Mouse (Mus musculus): ENCODE results near the gene Entpd7. TPM values are rescaled to one million over a fixed set of nuclear protein-coding genes. Genes with fewer than 3 reads are reported as not detected.

Entpd7 gene
- polyA plus RNA-seq, 2 experiments, result 9.3 to 13.2 TPM

- ATAC-seq (ENCODE audit: low FRiP score, low read depth), result no peak
- Histone ChIP-seq H3K9ac (ENCODE audit: low read depth, low read length, severe bottlenecking) (no peak within 1 kb of the TSS), H3K4me3 (replicated peaks; ENCODE audit: low read length) (no peak within 1 kb of the TSS), H3K27me3 (ENCODE audit: control insufficient read depth, insufficient read depth, low read length) (no peaks in the 10 kb centered on the region), H3K4me2 (replicated peaks; ENCODE audit: low read depth, low read length, severe bottlenecking) (no peak within 1 kb of the TSS), H3K36me3 (ENCODE audit: control insufficient read depth, insufficient read depth, low read length) (no peaks in the 10 kb centered on the region), H3K9me3 (ENCODE audit: control insufficient read depth, low read length) (no peaks in the 10 kb centered on the region), H3K27ac (replicated peaks; ENCODE audit: low read depth, low read length) (no peak within 1 kb of the TSS), H3K4me1 (ENCODE audit: control insufficient read depth, insufficient read depth, low read length) (no peaks in the 10 kb centered on the region)
- WGBS, result 72% methylated on average over 3 of the region's 3 CpGs
- no peak for DNase-seq (ENCODE audit: low spot score)
- no peak for TF ChIP-seq POLR2A (IDR thresholded peaks at IDR 0.05; ENCODE audit: borderline replicate concordance, extremely low read depth, insufficient read depth, insufficient read length)
These were observed 92.5 kb downstream of the Entpd7 start, which contains the start of gene Abcc2 for GRCm38 (mm10) chr19:43781980-43782379. Gene Abcc2, plus strand, starts transcription at chr19:43782192.

Other genes starting within 250 kb of the Entpd7 start
- gene Cnnm1, start 249.2 kb upstream of the Entpd7 start, polyA plus RNA-seq (2012; rRNA removed), result 3.3 and 4.3 TPM in 2 replicates
- gene Cnnm1, start 249.2 kb upstream of the Entpd7 start, polyA plus RNA-seq (2014; fragmentation: Nextera tagmentation; extraction: Ambion mirVana), result 1.3 and 1.7 TPM in 2 replicates
- 21.9 and 24.5 TPM in 2 replicates for gene Got1, start 165.1 kb upstream of the Entpd7 start, polyA plus RNA-seq (2012; rRNA removed)
- gene Got1, start 165.1 kb upstream of the Entpd7 start, polyA plus RNA-seq (2014; fragmentation: Nextera tagmentation; extraction: Ambion mirVana), result 20.3 and 21.1 TPM in 2 replicates
- 0.05 TPM in 1 of 2 replicates, not detected in the other for gene Nkx2-3, start 77.3 kb upstream of the Entpd7 start, polyA plus RNA-seq (2012; rRNA removed)
- gene Nkx2-3, start 77.3 kb upstream of the Entpd7 start, polyA plus RNA-seq (2014; fragmentation: Nextera tagmentation; extraction: Ambion mirVana), result not detected in 2 replicates
- 70.0 and 77.8 TPM in 2 replicates for gene Slc25a28, start 14.8 kb upstream of the Entpd7 start, polyA plus RNA-seq (2012; rRNA removed)
- 14.2 and 18.0 TPM in 2 replicates for gene Slc25a28, start 14.8 kb upstream of the Entpd7 start, polyA plus RNA-seq (2014; fragmentation: Nextera tagmentation; extraction: Ambion mirVana)
- gene Cutc, start 63.3 kb downstream of the Entpd7 start, polyA plus RNA-seq (2012; rRNA removed), result 7.0 and 8.2 TPM in 2 replicates
- 13.0 and 13.3 TPM in 2 replicates for gene Cutc, start 63.3 kb downstream of the Entpd7 start, polyA plus RNA-seq (2014; fragmentation: Nextera tagmentation; extraction: Ambion mirVana)
- gene Cox15, start 63.3 kb downstream of the Entpd7 start, polyA plus RNA-seq (2012; rRNA removed), result 15.8 and 17.7 TPM in 2 replicates
- gene Cox15, start 63.3 kb downstream of the Entpd7 start, polyA plus RNA-seq (2014; fragmentation: Nextera tagmentation; extraction: Ambion mirVana), result 7.7 and 8.8 TPM in 2 replicates
- 0.11 and 0.18 TPM in 2 replicates for gene Abcc2, start 92.5 kb downstream of the Entpd7 start, polyA plus RNA-seq (2012; rRNA removed)
- gene Abcc2, start 92.5 kb downstream of the Entpd7 start, polyA plus RNA-seq (2014; fragmentation: Nextera tagmentation; extraction: Ambion mirVana), result 0.32 TPM in 1 of 2 replicates, not detected in the other

All from limb, embryonic 14.5 days (tissue).